Mouse (Mus musculus) heart, adult 2 months (tissue): ENCODE results near the gene Fam120a.

Experiments
- CTCF ChIP-seq: fragments of 200-600 bp; IDR thresholded peaks from 2 replicates; pipeline ENCODE4 v1.8.1; 2022; ENCODE audit warnings: antibody characterized with exemption, mild to moderate bottlenecking, moderate library complexity
- POLR2A ChIP-seq: fragments of 200-500 bp; IDR thresholded peaks from 2 replicates; pipeline ENCODE4 v1.6.1; 2011; ENCODE audit warnings: mild to moderate bottlenecking, low read depth, low read length, control low read depth; ENCODE audit not compliant: insufficient read depth

- TF ChIP-seq CTCF (no peak), POLR2A (no peak)
Measured at GRCm38 (mm10) chr13:48974699-48975098, 6.9 kb upstream of the Fam120a start.
